Mouse (Mus musculus): ENCODE results near the gene Plac9a. TPM values are rescaled to one million over a fixed set of nuclear protein-coding genes. Genes with fewer than 3 reads are reported as not detected.
A peak's percentile ranks its signal among the peaks of the same experiment; 100 is the strongest.

Plac9a gene
- polyA plus RNA-seq, 1 experiment from 2014 or later = not detected

- Histone ChIP-seq H3K36me3 (no peaks in the 10 kb centered on the region), H3K4me3 (replicated peaks) (no peak overlapping the region), H3K4me1 (peaks cover 22% of the 10 kb centered on the region), H3K27ac (replicated peaks) (no peak overlapping the region), H3K9me3 (replicated peaks) (no peaks in the 10 kb centered on the region), H3K9ac (replicated peaks) (no peak overlapping the region), H3K27me3 (replicated peaks) (peaks cover 40% of the 10 kb centered on the region), H3K4me2 (no peak overlapping the region)
- 74% methylated on average over 6 of the region's 6 CpGs for WGBS
- no peak for ATAC-seq (ENCODE audit: low FRiP score)
Measured at GRCm38 (mm10) chr14:25845832-25846383, 57.0 kb downstream of the Plac9a start.

- Histone ChIP-seq H3K4me1 (peaks cover 23% of the 10 kb centered on the region), H3K9ac (replicated peaks) (no peak overlapping the region), H3K36me3 (no peaks in the 10 kb centered on the region), H3K4me2 (no peak overlapping the region), H3K4me3 (replicated peaks) (no peak overlapping the region), H3K27ac (replicated peaks) (no peak overlapping the region), H3K9me3 (replicated peaks) (no peaks in the 10 kb centered on the region), H3K27me3 (replicated peaks) (peaks cover 48% of the 10 kb centered on the region)
- 92% methylated on average over 4 of the region's 4 CpGs for WGBS
- ATAC-seq (ENCODE audit: low FRiP score) = no peak
Measured at GRCm38 (mm10) chr14:25844372-25844771, 58.5 kb downstream of the Plac9a start.

GRCm38 (mm10) chr14:25842688-25843003, 60.3 kb downstream of the Plac9a start:
- peaks cover 44% of the 10 kb centered on the region for H3K27me3 ChIP-seq (replicated peaks)
- peaks cover 22% of the 10 kb centered on the region for H3K4me1 ChIP-seq
- no peak overlapping the region for H3K27ac ChIP-seq (replicated peaks)
- H3K9ac ChIP-seq (replicated peaks) = 0 out of 2 replicates have a peak overlapping the region, but pooled peaks have one; percentile 47
- peak overlapping the region; percentile 96 for H3K4me2 ChIP-seq
- no peaks in the 10 kb centered on the region for H3K36me3 ChIP-seq
- no peaks in the 10 kb centered on the region for H3K9me3 ChIP-seq (replicated peaks)
- 2% methylated on average over 12 of the region's 12 CpGs for WGBS
- ATAC-seq (ENCODE audit: low FRiP score) = no peak
- H3K4me3 ChIP-seq (replicated peaks) = peak overlapping the region; percentile 47

- Histone ChIP-seq H3K9ac (replicated peaks) (peak within 1 kb of the TSS; percentile 47), H3K4me2 (peak within 1 kb of the TSS; percentile 96), H3K27ac (replicated peaks) (no peak within 1 kb of the TSS), H3K4me3 (replicated peaks) (peak within 1 kb of the TSS; percentile 47), H3K36me3 (no peaks in the 10 kb centered on the region), H3K4me1 (peaks cover 19% of the 10 kb centered on the region), H3K27me3 (replicated peaks) (peaks cover 44% of the 10 kb centered on the region), H3K9me3 (replicated peaks) (no peaks in the 10 kb centered on the region)
- WGBS = under 1% methylated on average over 54 of the region's 54 CpGs
- peak; percentile 38; the same call in 1 of the 2 replicates for ATAC-seq (ENCODE audit: low FRiP score)
Measured at GRCm38 (mm10) chr14:25841991-25842687, 60.8 kb downstream of the Plac9a start, which contains the start of gene Anxa11. Anxa11 (plus strand) TSS chr14:25842156.

GRCm38 (mm10) chr14:25841579-25841978, 61.3 kb downstream of the Plac9a start:
- Histone ChIP-seq H3K36me3 (no peaks in the 10 kb centered on the region), H3K4me1 (peaks cover 19% of the 10 kb centered on the region), H3K27me3 (replicated peaks) (peaks cover 44% of the 10 kb centered on the region), H3K4me2 (peak overlapping the region; percentile 96), H3K9ac (replicated peaks) (no peak overlapping the region), H3K9me3 (replicated peaks) (no peaks in the 10 kb centered on the region), H3K4me3 (replicated peaks) (peak overlapping the region; percentile 47), H3K27ac (replicated peaks) (no peak overlapping the region)
- WGBS = 2% methylated on average over 4 of the region's 4 CpGs
- ATAC-seq (ENCODE audit: low FRiP score) = no peak

GRCm38 (mm10) chr14:25840961-25841360, 61.9 kb downstream of the Plac9a start:
- Histone ChIP-seq H3K9ac (replicated peaks) (no peak overlapping the region), H3K36me3 (no peaks in the 10 kb centered on the region), H3K27me3 (replicated peaks) (peaks cover 44% of the 10 kb centered on the region), H3K4me2 (no peak overlapping the region), H3K4me3 (replicated peaks) (no peak overlapping the region), H3K27ac (replicated peaks) (no peak overlapping the region), H3K9me3 (replicated peaks) (no peaks in the 10 kb centered on the region), H3K4me1 (peaks cover 19% of the 10 kb centered on the region)
- no peak for ATAC-seq (ENCODE audit: low FRiP score)
- WGBS = 11% methylated on average over 7 of the region's 7 CpGs

- no peak for ATAC-seq (ENCODE audit: low FRiP score)
- WGBS = 73% methylated on average over 7 of the region's 7 CpGs
- Histone ChIP-seq H3K27me3 (replicated peaks) (peaks cover 44% of the 10 kb centered on the region), H3K27ac (replicated peaks) (no peak overlapping the region), H3K36me3 (no peaks in the 10 kb centered on the region), H3K4me2 (no peak overlapping the region), H3K9ac (replicated peaks) (no peak overlapping the region), H3K9me3 (replicated peaks) (no peaks in the 10 kb centered on the region), H3K4me1 (peaks cover 19% of the 10 kb centered on the region), H3K4me3 (replicated peaks) (no peak overlapping the region)
Measured at GRCm38 (mm10) chr14:25839791-25840190, 63.1 kb downstream of the Plac9a start.

GRCm38 (mm10) chr14:25838411-25838810, 64.5 kb downstream of the Plac9a start:
- Histone ChIP-seq H3K4me2 (no peak overlapping the region), H3K9me3 (replicated peaks) (no peaks in the 10 kb centered on the region), H3K27me3 (replicated peaks) (peaks cover 32% of the 10 kb centered on the region), H3K4me3 (replicated peaks) (no peak overlapping the region), H3K36me3 (no peaks in the 10 kb centered on the region), H3K9ac (replicated peaks) (no peak overlapping the region), H3K4me1 (peaks cover 19% of the 10 kb centered on the region), H3K27ac (replicated peaks) (no peak overlapping the region)
- WGBS = 46% methylated on average over 8 of the region's 8 CpGs
- ATAC-seq (ENCODE audit: low FRiP score) = no peak

Other genes starting within 250 kb of the Plac9a start
- gene Ppif, start 208.9 kb downstream of the Plac9a start, polyA plus RNA-seq (2015; fragmentation: Nextera tagmentation; extraction: Ambion mirVana) = 38.0 and 42.9 TPM in 2 replicates
- 13.4 and 17.0 TPM in 2 replicates for gene Zcchc24, start 134.1 kb downstream of the Plac9a start, polyA plus RNA-seq (2015; fragmentation: Nextera tagmentation; extraction: Ambion mirVana)
- gene Anxa11, start 60.9 kb downstream of the Plac9a start, polyA plus RNA-seq (2015; fragmentation: Nextera tagmentation; extraction: Ambion mirVana) = 2.3 and 15.9 TPM in 2 replicates
- 4.5 and 6.5 TPM in 2 replicates for gene Tmem254a, start 24.6 kb upstream of the Plac9a start, polyA plus RNA-seq (2015; fragmentation: Nextera tagmentation; extraction: Ambion mirVana)
- not detected in 2 replicates for gene Cphx1, start 35.2 kb upstream of the Plac9a start, polyA plus RNA-seq (2015; fragmentation: Nextera tagmentation; extraction: Ambion mirVana)
- 1.9 and 2.2 TPM in 2 replicates for gene Duxbl1, start 75.5 kb upstream of the Plac9a start, polyA plus RNA-seq (2015; fragmentation: Nextera tagmentation; extraction: Ambion mirVana)
- 6.7 and 11.3 TPM in 2 replicates for gene Gm9780, start 139.6 kb upstream of the Plac9a start, polyA plus RNA-seq (2015; fragmentation: Nextera tagmentation; extraction: Ambion mirVana)
- 26.7 and 28.3 TPM in 2 replicates for gene Tmem254c, start 164.3 kb upstream of the Plac9a start, polyA plus RNA-seq (2015; fragmentation: Nextera tagmentation; extraction: Ambion mirVana)
- gene Cphx2, start 178.4 kb upstream of the Plac9a start, polyA plus RNA-seq (2015; fragmentation: Nextera tagmentation; extraction: Ambion mirVana) = not detected in 2 replicates
- not detected in 2 replicates for gene Cphx3, start 179.2 kb upstream of the Plac9a start, polyA plus RNA-seq (2015; fragmentation: Nextera tagmentation; extraction: Ambion mirVana)
- not detected in 2 replicates for gene Duxbl2, start 215.2 kb upstream of the Plac9a start, polyA plus RNA-seq (2015; fragmentation: Nextera tagmentation; extraction: Ambion mirVana)

All from neural tube, embryonic 15.5 days (tissue).